Mouse (Mus musculus) lung, embryonic 15.5 days (tissue): ENCODE results near the gene Mmachc. TPM values are rescaled to one million over a fixed set of nuclear protein-coding genes. Genes with fewer than 3 reads are reported as not detected.
"Not testable (repeated sequence)": the region's sequence is repeated elsewhere in the genome, so short reads cannot be mapped to it uniquely, and the experiment has no call there.

Source experiments
- ATAC-seq: fragments of 200-750 bp; cut with Nextera tagmentation; 2 replicates; pipeline ENCODE4 v1.8.0; 2017; ENCODE audit warnings: moderate number of reproducible peaks, borderline replicate concordance; ENCODE audit not compliant: low FRiP score, low TSS enrichment; ENCODE audit errors: extremely low read depth
- H3K27ac ChIP-seq: fragments of 300-500 bp; sonication (generic); 2 replicates; pipeline ENCODE4 v1.5.1; 2015; ENCODE audit warnings: moderate library complexity, mild to moderate bottlenecking, inconsistent platforms
- H3K27me3 ChIP-seq: fragments of 300-500 bp; sonication (generic); 2 replicates; pipeline ENCODE4 v1.6.1; 2015; ENCODE audit warnings: inconsistent platforms
- H3K36me3 ChIP-seq: fragments of 300-500 bp; sonication (generic); 2 replicates; pipeline ENCODE4 v1.6.1; 2015; ENCODE audit warnings: inconsistent platforms
- H3K4me1 ChIP-seq: fragments of 300-500 bp; sonication (generic); 2 replicates; pipeline ENCODE4 v1.6.1; 2015; ENCODE audit warnings: inconsistent platforms
- H3K4me2 ChIP-seq: fragments of 300-500 bp; sonication (generic); 2 replicates; pipeline ENCODE4 v1.6.1; 2015; ENCODE audit warnings: inconsistent platforms, mild to moderate bottlenecking, moderate library complexity
- H3K4me3 ChIP-seq: fragments of 300-500 bp; sonication (generic); 2 replicates; pipeline ENCODE4 v1.5.1; 2015; ENCODE audit warnings: mild to moderate bottlenecking, inconsistent platforms
- H3K9ac ChIP-seq: fragments of 300-500 bp; sonication (generic); 2 replicates; pipeline ENCODE4 v1.6.1; 2015; ENCODE audit warnings: inconsistent platforms
- H3K9me3 ChIP-seq: fragments of 300-500 bp; sonication (generic); 2 replicates; pipeline ENCODE4 v1.6.1; 2016; ENCODE audit warnings: inconsistent platforms
- WGBS: fragments of 180-500 bp; shearing (Covaris S2); methylation state at CpG from one replicate; pipeline ENCODE4 v1.1.7; 2015; 5-methylcytosine and 5-hydroxymethylcytosine counted together
- polyA plus RNA-seq: library from polyadenylated mRNA; unstranded; fragments of >200 nt; fragmentation: Nextera tagmentation; extraction: Ambion mirVana; gene quantifications from 2 replicates; pipeline ENCODE4 v1.2.1, GENCODE M21; 2015

Gene Mmachc
- polyA plus RNA-seq, 1 experiment from 2014 or later: 24.7 TPM

DNA sequence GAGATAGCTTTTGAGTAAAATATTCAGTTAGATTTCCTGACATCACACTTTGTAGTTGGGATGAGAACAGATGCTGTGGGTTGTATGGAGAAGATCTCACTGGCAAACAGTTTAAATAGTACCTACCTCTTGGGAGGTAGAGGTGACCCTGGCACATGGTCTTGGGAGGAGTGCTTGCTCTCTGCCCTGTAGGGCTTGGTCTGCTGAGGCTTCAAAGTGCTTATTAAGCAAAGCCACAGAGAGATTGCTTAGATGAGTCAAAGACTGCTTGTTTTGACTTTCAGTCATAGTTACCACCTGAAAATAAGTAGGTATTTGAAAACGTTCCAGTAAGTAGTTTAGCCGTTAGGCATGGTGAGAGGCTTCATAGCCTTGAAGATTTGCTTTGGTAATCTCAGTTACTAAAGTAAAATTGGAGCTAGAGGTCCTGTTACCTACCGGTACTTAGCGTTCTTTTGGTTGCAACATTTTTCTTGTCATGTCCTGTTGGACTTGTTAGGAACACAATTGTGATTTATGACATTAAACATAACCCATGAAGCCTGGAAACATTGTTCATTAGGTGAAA lies 18.8 kb downstream of the Mmachc start:
- Histone ChIP-seq H3K9me3 (no peaks in the 10 kb centered on the region), H3K27ac (no peak overlapping the region), H3K9ac (no peak overlapping the region), H3K4me1 (peaks cover 12% of the 10 kb centered on the region), H3K27me3 (no peaks in the 10 kb centered on the region), H3K4me3 (no peak overlapping the region), H3K36me3 (peaks cover 62% of the 10 kb centered on the region), H3K4me2 (no peak overlapping the region)
- ATAC-seq: no peak
- WGBS: 84% methylated on average over 4 of the region's 4 CpGs

DNA sequence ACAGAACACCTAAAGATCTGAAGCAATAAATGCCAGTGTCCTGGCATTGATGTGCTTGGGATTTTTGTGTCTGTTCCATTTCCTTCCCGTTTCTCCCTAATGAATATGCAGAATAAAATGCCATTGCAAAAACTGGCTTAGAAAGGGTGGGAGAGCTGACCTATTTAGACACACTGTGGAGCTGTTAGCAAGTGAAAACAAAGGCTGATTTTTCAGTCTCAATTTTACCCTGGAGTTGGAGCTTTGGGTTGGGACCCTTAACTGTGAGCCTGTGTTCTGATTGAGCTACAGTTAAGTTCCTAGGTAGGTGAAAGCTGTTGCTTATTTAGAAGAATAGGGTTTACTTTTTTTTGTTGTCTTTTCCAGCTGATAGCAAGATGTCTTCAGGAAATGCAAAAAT lies 21.2 kb downstream of the Mmachc start:
- peak overlapping the region; percentile 82 for H3K4me3 ChIP-seq
- H3K27ac ChIP-seq: no peak overlapping the region
- no peaks in the 10 kb centered on the region for H3K27me3 ChIP-seq
- H3K36me3 ChIP-seq: peaks cover 41% of the 10 kb centered on the region
- 31% methylated on average over 1 of the region's 1 CpGs for WGBS
- peak overlapping the region; percentile 78; the same call in 1 of the 2 replicates for H3K9ac ChIP-seq
- no peaks in the 10 kb centered on the region for H3K9me3 ChIP-seq
- no peak for ATAC-seq
- peak overlapping the region; percentile 65 for H3K4me2 ChIP-seq
- H3K4me1 ChIP-seq: peaks cover 12% of the 10 kb centered on the region

DNA sequence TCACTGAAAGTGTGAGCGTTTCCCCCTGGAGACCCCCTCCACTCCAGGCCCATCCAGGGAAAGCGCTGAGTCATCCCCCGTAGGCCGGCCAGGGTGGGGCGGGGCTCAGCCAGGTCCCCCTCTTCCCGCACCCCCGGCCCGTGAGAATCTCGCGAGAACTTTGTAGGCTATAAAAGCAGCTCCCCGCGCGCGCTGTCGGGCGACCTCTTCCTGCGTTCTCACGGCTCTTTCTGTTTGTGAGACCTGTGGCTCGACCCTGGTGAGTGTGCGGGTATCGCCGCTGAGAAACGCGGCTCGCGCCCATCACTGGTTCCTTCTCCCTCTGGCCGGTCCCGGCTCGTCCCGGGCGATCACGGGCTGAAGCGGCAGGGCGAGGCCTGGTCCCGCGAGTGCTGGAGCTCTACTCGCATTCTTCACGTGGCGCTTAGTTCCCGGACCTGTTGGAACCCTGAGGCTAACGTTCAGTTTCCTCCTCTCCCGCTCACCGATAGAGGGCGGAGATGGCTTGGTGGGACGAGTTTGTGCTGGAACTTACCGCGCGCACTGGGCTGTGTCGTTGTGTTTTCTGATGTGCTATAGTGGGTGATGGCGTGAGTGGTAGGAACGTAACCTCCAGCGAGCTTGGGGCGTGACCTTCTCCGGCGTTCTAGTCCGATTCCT lies 22.7 kb downstream of the Mmachc start, which contains the start of gene Prdx1:
TSS of gene Prdx1 (plus strand) at position 143 of the 660 bp plus-strand sequence.
- no peaks in the 10 kb centered on the region for H3K27me3 ChIP-seq
- under 1% methylated on average over 53 of the region's 56 CpGs for WGBS
- H3K9me3 ChIP-seq: no peaks in the 10 kb centered on the region
- H3K27ac ChIP-seq: peak within 1 kb of the TSS; percentile 98
- H3K4me1 ChIP-seq: peaks cover 12% of the 10 kb centered on the region
- ATAC-seq: peak; percentile 97
- peak within 1 kb of the TSS; percentile 65 for H3K4me2 ChIP-seq
- H3K4me3 ChIP-seq: peak within 1 kb of the TSS; percentile 82
- peaks cover 28% of the 10 kb centered on the region for H3K36me3 ChIP-seq
- peak within 1 kb of the TSS; percentile 78 for H3K9ac ChIP-seq

DNA sequence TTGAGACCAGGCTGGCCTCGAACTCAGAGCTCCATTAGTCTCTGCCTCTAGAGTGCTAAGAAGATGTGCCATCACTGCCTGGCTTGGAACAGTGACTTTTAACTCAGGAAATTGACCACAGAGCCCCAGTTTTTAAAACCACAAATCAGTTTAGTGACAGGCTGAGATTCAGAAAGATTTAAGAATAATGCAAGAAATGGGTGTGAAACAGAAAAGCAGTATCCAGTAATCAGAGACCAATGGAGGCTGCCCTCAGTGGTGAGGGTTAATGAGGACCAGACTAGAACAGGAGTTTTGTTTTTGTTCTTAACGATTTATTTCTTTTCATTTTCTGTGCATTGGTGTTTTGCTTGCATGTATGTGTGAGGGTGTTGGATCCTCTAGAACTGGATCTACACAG lies 23.5 kb downstream of the Mmachc start:
- H3K4me3 ChIP-seq: peak overlapping the region; percentile 82; the same call in 1 of the 2 replicates
- peak overlapping the region; percentile 98 for H3K27ac ChIP-seq
- peaks cover 21% of the 10 kb centered on the region for H3K36me3 ChIP-seq
- H3K4me1 ChIP-seq: peaks cover 12% of the 10 kb centered on the region
- peak overlapping the region; percentile 65 for H3K4me2 ChIP-seq
- no peaks in the 10 kb centered on the region for H3K27me3 ChIP-seq
- no peaks in the 10 kb centered on the region for H3K9me3 ChIP-seq
- ATAC-seq: no peak
- peak overlapping the region; percentile 78; the same call in 1 of the 2 replicates for H3K9ac ChIP-seq
- WGBS: 76% methylated on average over 2 of the region's 2 CpGs

DNA sequence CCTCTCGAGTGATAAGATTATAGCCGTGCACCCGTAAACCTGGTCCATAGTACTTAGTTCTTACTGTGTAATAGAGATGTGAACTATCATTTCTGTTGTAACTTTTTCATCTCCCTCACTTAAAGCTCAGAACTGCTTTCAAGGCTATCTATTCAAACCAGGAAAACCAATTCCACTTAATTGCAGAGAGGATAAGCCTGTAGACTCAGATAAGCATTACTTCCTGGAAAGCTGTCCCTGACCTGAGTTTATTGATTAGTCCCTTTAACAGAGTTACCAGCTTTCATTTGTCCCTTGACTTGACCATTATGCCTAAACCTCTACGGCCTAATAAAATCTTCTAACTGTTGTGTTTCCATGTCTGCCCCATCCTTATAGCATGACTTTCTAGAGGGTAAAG lies 24.2 kb downstream of the Mmachc start:
- no peak overlapping the region for H3K4me2 ChIP-seq
- WGBS: 72% methylated on average over 4 of the region's 4 CpGs
- peaks cover 14% of the 10 kb centered on the region; the same call in 1 of the 2 replicates for H3K36me3 ChIP-seq
- no peak overlapping the region for H3K9ac ChIP-seq
- H3K9me3 ChIP-seq: no peaks in the 10 kb centered on the region
- peaks cover 12% of the 10 kb centered on the region for H3K4me1 ChIP-seq
- no peak for ATAC-seq
- no peak overlapping the region for H3K27ac ChIP-seq
- no peaks in the 10 kb centered on the region for H3K27me3 ChIP-seq
- no peak overlapping the region for H3K4me3 ChIP-seq

DNA sequence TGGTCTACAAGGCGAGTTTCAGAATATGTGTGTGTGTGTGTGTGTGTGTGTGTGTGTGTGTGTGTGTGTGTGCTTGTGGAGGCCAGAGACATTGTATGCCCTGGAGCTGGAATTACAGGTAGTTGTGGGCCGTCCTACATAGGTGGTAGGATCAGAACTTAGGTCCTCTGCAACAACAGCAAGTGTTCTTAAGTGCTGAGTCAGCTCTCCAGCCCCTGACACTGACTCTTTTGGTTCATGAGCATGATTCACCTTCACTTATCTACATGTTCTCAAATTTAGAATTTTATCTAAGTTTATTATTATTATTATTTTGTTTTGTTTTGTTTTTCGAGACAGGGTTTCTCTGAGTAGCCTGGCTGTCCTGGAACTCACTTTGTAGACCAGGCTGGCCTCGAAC lies 27.7 kb downstream of the Mmachc start:
- not testable (repeated sequence) for H3K36me3 ChIP-seq, H3K4me3 ChIP-seq, H3K4me1 ChIP-seq, H3K9ac ChIP-seq, H3K4me2 ChIP-seq, H3K27me3 ChIP-seq, H3K9me3 ChIP-seq, H3K27ac ChIP-seq, ATAC-seq
- WGBS: 79% methylated on average over 4 of the region's 4 CpGs

DNA sequence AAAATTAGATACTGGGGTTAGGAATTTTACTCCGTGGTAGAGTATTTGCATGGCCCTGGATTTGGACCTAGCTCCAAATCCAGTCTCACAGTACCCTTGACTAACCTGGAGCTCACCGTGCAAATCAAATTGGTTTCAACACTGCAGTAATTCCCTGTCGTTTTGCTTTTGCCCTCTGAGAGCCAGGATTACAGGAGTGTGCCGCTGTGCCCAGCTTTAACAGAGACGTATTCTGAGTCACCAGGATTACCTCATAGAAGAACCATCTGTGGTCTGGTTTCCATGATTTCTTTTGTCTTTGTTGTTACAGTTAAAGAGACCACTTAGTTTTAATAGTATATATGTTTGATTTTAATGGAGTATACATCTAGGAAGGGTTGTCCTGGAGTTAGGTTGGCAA lies 29.1 kb downstream of the Mmachc start:
- H3K4me2 ChIP-seq: no peak overlapping the region
- H3K36me3 ChIP-seq: no peaks in the 10 kb centered on the region
- H3K9ac ChIP-seq: no peak overlapping the region
- no peaks in the 10 kb centered on the region for H3K9me3 ChIP-seq
- no peak overlapping the region for H3K27ac ChIP-seq
- 64% methylated on average over 5 of the region's 5 CpGs for WGBS
- ATAC-seq: no peak
- no peaks in the 10 kb centered on the region for H3K27me3 ChIP-seq
- H3K4me3 ChIP-seq: no peak overlapping the region
- H3K4me1 ChIP-seq: no peaks in the 10 kb centered on the region

DNA sequence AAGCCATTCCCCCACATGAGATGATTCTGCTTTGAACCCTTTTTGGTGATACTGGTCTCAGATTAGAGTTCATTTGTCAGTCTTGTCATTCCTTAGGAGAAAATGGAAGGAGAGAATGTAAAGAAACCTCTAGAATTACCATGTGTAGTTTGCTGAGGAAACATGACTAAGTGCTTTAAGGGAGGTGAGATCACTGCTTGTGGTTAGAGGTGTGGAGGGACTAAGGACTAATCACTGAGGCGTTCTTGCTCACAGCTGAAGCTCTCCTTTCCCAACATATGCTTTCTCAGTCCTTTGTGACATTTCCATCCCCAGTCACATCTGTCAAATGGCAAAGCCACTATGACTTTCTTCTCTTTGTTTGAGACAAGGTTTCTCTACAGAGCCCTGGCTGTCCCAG lies 30.4 kb downstream of the Mmachc start:
- Histone ChIP-seq H3K36me3 (no peaks in the 10 kb centered on the region), H3K9ac (no peak overlapping the region), H3K27ac (no peak overlapping the region), H3K9me3 (no peaks in the 10 kb centered on the region), H3K4me1 (peaks cover 2% of the 10 kb centered on the region; the same call in 1 of the 2 replicates), H3K4me2 (no peak overlapping the region), H3K4me3 (no peak overlapping the region), H3K27me3 (no peaks in the 10 kb centered on the region)
- WGBS: 70% methylated on average over 1 of the region's 1 CpGs
- ATAC-seq: no peak

DNA sequence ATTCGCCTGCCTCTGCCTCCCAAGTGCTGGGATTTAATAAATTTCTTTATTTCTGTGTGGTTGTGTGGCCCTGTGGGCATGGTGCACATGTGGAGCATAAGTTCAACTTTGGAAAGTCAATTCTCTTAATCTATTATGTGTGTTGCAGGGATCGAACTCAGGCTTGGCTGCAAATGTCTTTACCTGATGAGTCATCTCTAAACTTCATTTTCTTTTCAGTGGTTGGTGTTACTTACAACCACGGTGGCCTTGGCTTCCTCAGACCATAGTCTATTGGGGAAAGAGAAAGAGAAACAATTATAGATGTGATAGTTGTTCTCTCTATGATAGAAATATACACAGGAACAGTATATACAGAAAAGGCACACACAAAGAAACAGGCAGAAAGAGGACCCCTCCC lies 32.2 kb downstream of the Mmachc start:
- WGBS: 76% methylated on average over 3 of the region's 3 CpGs
- Histone ChIP-seq H3K4me2 (no peak overlapping the region), H3K27ac (no peak overlapping the region), H3K9ac (no peak overlapping the region), H3K4me1 (peaks cover 5% of the 10 kb centered on the region; the same call in 1 of the 2 replicates), H3K27me3 (no peaks in the 10 kb centered on the region), H3K36me3 (no peaks in the 10 kb centered on the region), H3K9me3 (no peaks in the 10 kb centered on the region), H3K4me3 (no peak overlapping the region)
- ATAC-seq: no peak

DNA sequence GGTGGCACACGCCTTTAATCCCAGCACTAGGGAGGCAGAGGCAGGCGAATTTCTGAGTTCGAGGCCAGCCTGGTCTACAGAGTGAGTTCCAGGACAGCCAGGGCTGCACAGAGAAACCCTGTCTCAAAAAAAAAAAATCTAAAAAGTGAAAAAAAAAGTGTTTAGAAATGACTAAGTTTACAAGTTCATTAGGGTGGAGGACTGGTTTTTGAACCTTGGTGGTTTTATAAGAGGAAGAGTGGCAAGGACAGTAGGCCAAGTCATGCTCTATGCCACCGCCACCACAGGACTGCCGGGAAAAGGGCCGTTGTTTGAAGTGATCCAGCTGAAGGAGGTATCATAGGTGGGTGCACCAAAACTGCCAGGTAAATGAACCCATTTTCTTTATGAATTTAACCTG lies 33.4 kb downstream of the Mmachc start:
- H3K4me1 ChIP-seq, H3K9me3 ChIP-seq, H3K4me3 ChIP-seq, H3K36me3 ChIP-seq, H3K4me2 ChIP-seq, ATAC-seq, H3K9ac ChIP-seq, H3K27me3 ChIP-seq, H3K27ac ChIP-seq: not testable (repeated sequence)
- WGBS: 89% methylated on average over 6 of the region's 6 CpGs

DNA sequence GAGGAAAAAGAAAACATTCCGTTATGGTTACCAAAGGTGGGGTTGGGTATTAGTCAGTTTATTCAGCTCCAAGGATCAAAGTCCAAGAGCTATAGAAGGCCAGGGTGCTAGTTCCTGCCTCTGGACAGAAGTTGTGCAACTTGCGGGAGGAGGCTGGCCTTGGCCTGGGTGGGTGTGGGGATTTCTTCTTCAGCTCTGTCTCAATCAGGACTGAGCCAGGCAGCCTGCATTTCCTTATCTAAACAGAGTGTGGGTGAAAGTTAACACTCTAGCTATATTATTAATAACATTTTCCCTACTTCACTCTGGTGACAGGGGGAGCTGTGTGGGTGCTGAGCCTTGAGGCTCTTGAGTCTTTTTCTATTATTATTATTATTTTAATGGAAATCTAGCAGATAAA lies 35.4 kb downstream of the Mmachc start:
- no peaks in the 10 kb centered on the region for H3K9me3 ChIP-seq
- H3K27me3 ChIP-seq: no peaks in the 10 kb centered on the region
- H3K4me2 ChIP-seq: no peak overlapping the region
- no peak overlapping the region for H3K9ac ChIP-seq
- ATAC-seq: peak; percentile 84
- H3K27ac ChIP-seq: no peak overlapping the region
- H3K4me3 ChIP-seq: no peak overlapping the region
- no peaks in the 10 kb centered on the region for H3K36me3 ChIP-seq
- 22% methylated on average over 2 of the region's 2 CpGs for WGBS
- H3K4me1 ChIP-seq: peaks cover 5% of the 10 kb centered on the region; the same call in 1 of the 2 replicates

DNA sequence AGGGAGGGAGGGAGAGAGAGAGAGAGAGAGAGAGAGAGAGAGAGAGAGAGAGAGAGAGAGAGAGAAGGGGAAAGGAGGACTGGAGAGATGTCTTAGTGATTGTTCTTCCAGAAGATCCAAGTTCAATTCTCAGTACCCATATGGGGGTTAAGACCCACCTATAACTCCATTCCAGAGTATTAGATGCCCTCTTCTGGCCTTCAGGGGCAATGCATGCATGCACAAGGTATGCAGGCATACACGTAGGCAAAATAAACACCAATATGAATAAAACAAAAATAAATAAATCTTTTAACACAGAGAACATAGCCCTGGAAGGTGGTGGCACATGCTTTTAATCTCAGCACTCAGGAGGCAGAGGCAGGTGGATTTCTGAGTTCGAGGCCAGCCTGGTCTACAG lies 38.9 kb downstream of the Mmachc start:
- no peaks in the 10 kb centered on the region for H3K27me3 ChIP-seq
- ATAC-seq: no peak
- 38% methylated on average over 2 of the region's 2 CpGs for WGBS
- H3K4me1 ChIP-seq: peaks cover 5% of the 10 kb centered on the region; the same call in 1 of the 2 replicates
- H3K4me3 ChIP-seq: no peak overlapping the region
- H3K36me3 ChIP-seq: no peaks in the 10 kb centered on the region
- no peaks in the 10 kb centered on the region for H3K9me3 ChIP-seq
- no peak overlapping the region for H3K9ac ChIP-seq
- no peak overlapping the region for H3K4me2 ChIP-seq
- H3K27ac ChIP-seq: no peak overlapping the region
